Mouse (Mus musculus) hindbrain, embryonic 15.5 days (tissue): Measurements from ENCODE around the gene Abca2. TPM values are rescaled to one million over a fixed set of nuclear protein-coding genes. Genes with fewer than 3 reads are reported as not detected.

ENCODE experiments used
- ATAC-seq: fragments of 200-750 bp; cut with Nextera tagmentation; 2 replicates; pipeline ENCODE4 v1.8.0; 2017; ENCODE audit warnings: low read depth, moderate number of reproducible peaks, moderate TSS enrichment; ENCODE audit not compliant: low FRiP score
- H3K27ac ChIP-seq: fragments of 300-500 bp; sonication (generic); replicated peaks from 2 replicates; pipeline ENCODE4 v1.5.1; 2015; ENCODE audit warnings: mild to moderate bottlenecking, inconsistent platforms
- H3K27me3 ChIP-seq: fragments of 300-500 bp; sonication (generic); 2 replicates; pipeline ENCODE4 v1.6.1; 2015; ENCODE audit warnings: control low read depth, inconsistent platforms
- H3K36me3 ChIP-seq: fragments of 300-500 bp; sonication (generic); 2 replicates; pipeline ENCODE4 v1.6.1; 2015; ENCODE audit warnings: control low read depth, inconsistent platforms
- H3K4me1 ChIP-seq: fragments of 300-500 bp; sonication (generic); replicated peaks from 2 replicates; pipeline ENCODE4 v1.6.1; 2015; ENCODE audit warnings: control low read depth, inconsistent platforms
- H3K4me2 ChIP-seq: fragments of 300-500 bp; sonication (generic); 2 replicates; pipeline ENCODE4 v1.6.1; 2015; ENCODE audit warnings: moderate library complexity, mild to moderate bottlenecking, inconsistent platforms
- H3K4me3 ChIP-seq: fragments of 300-500 bp; sonication (generic); 2 replicates; pipeline ENCODE4 v1.5.1; 2015; ENCODE audit warnings: mild to moderate bottlenecking, inconsistent platforms
- H3K9ac ChIP-seq: fragments of 300-500 bp; sonication (generic); 2 replicates; pipeline ENCODE4 v1.6.1; 2015; ENCODE audit warnings: inconsistent platforms
- H3K9me3 ChIP-seq: fragments of 300-500 bp; sonication (generic); 2 replicates; pipeline ENCODE4 v1.6.1; 2016; ENCODE audit warnings: control low read depth, inconsistent platforms
- WGBS: fragments of 180-500 bp; shearing (Covaris S2); methylation state at CpG from one replicate; pipeline ENCODE4 v1.1.7; 2015; 5-methylcytosine and 5-hydroxymethylcytosine counted together
- polyA plus RNA-seq: library from polyadenylated mRNA; unstranded; fragments of >200 nt; fragmentation: Nextera tagmentation; extraction: Ambion mirVana; gene quantifications from 2 replicates; pipeline ENCODE4 v1.2.1, GENCODE M21; 2015

Gene Abca2
- polyA plus RNA-seq, 1 experiment from 2014 or later = 15.1 TPM

- peaks cover 37% of the 10 kb centered on the region for H3K4me1 ChIP-seq
- no peak for ATAC-seq
- H3K4me2 ChIP-seq = no peak overlapping the region
- H3K4me3 ChIP-seq = no peak overlapping the region
- no peaks in the 10 kb centered on the region for H3K36me3 ChIP-seq
- H3K27ac ChIP-seq = no peak overlapping the region
- H3K9ac ChIP-seq = no peak overlapping the region
- H3K9me3 ChIP-seq = no peaks in the 10 kb centered on the region
- 87% methylated on average over 5 of the region's 5 CpGs for WGBS
- H3K27me3 ChIP-seq = peaks cover 8% of the 10 kb centered on the region; the same call in 1 of the 2 replicates
Observed at GRCm38 (mm10) chr2:25427256-25427655, 1.2 kb upstream of the Abca2 start.

GRCm38 (mm10) chr2:25429435-25430180 lies 1.1 kb downstream of the Abca2 start:
- WGBS = 62% methylated on average over 5 of the region's 5 CpGs
- H3K27ac ChIP-seq = peak overlapping the region; percentile 91; the same call in 1 of the 2 replicates
- H3K9ac ChIP-seq = peak overlapping the region; percentile 88
- peak overlapping the region; percentile 77 for H3K4me2 ChIP-seq
- H3K4me1 ChIP-seq = peaks cover 38% of the 10 kb centered on the region
- 0 out of 2 replicates have a peak, but pooled peaks cover 2% of the 10 kb centered on the region for H3K27me3 ChIP-seq
- H3K9me3 ChIP-seq = no peaks in the 10 kb centered on the region
- H3K4me3 ChIP-seq = peak overlapping the region; percentile 72
- no peak for ATAC-seq
- peaks cover 4% of the 10 kb centered on the region; the same call in 1 of the 2 replicates for H3K36me3 ChIP-seq

- Histone ChIP-seq H3K27ac (no peak overlapping the region), H3K9ac (no peak overlapping the region), H3K36me3 (peaks cover 11% of the 10 kb centered on the region), H3K4me3 (peak overlapping the region; percentile 10; the same call in 1 of the 2 replicates), H3K4me2 (peak overlapping the region; percentile 77), H3K4me1 (peaks cover 38% of the 10 kb centered on the region), H3K9me3 (no peaks in the 10 kb centered on the region), H3K27me3 (no peaks in the 10 kb centered on the region)
- no peak for ATAC-seq
- WGBS = 41% methylated on average over 17 of the region's 17 CpGs
Observed at GRCm38 (mm10) chr2:25430395-25431233, 2.1 kb downstream of the Abca2 start.

GRCm38 (mm10) chr2:25431308-25431855 lies 2.9 kb downstream of the Abca2 start:
- Histone ChIP-seq H3K27me3 (no peaks in the 10 kb centered on the region), H3K9ac (no peak overlapping the region), H3K36me3 (peaks cover 18% of the 10 kb centered on the region), H3K9me3 (no peaks in the 10 kb centered on the region), H3K4me2 (peak overlapping the region; percentile 77), H3K4me3 (0 out of 2 replicates have a peak overlapping the region, but pooled peaks have one; percentile 10), H3K27ac (no peak overlapping the region), H3K4me1 (peaks cover 38% of the 10 kb centered on the region)
- ATAC-seq = no peak
- 35% methylated on average over 6 of the region's 6 CpGs for WGBS

GRCm38 (mm10) chr2:25432326-25433098 lies 4.0 kb downstream of the Abca2 start:
- Histone ChIP-seq H3K4me3 (no peak overlapping the region), H3K27ac (no peak overlapping the region), H3K9ac (no peak overlapping the region), H3K9me3 (no peaks in the 10 kb centered on the region), H3K4me2 (no peak overlapping the region), H3K36me3 (peaks cover 29% of the 10 kb centered on the region), H3K4me1 (peaks cover 38% of the 10 kb centered on the region), H3K27me3 (no peaks in the 10 kb centered on the region)
- ATAC-seq = no peak
- WGBS = 78% methylated on average over 11 of the region's 11 CpGs

DNA sequence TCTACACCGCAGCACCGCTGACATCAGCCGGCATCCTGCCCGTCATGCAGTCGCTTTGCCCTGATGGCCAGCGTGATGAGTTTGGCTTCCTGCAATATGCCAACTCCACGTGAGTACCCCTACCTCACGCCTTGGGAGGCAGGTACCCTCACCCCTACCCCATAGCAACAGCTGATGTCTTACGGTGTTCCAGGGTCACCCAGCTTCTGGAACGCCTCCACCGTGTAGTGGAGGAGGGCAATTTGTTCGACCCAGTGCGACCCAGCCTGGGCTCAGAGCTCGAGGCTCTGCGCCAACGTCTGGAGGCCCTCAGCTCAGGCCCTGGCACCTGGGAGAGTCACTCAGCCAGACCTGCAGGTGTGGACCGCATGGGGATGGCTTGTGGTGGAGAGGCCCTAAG lies 4.6 kb downstream of the Abca2 start:
- peaks cover 38% of the 10 kb centered on the region for H3K4me1 ChIP-seq
- peaks cover 35% of the 10 kb centered on the region for H3K36me3 ChIP-seq
- no peaks in the 10 kb centered on the region for H3K9me3 ChIP-seq
- 93% methylated on average over 17 of the region's 17 CpGs for WGBS
- H3K4me2 ChIP-seq = no peak overlapping the region
- no peak overlapping the region for H3K4me3 ChIP-seq
- H3K9ac ChIP-seq = no peak overlapping the region
- no peaks in the 10 kb centered on the region for H3K27me3 ChIP-seq
- no peak for ATAC-seq
- no peak overlapping the region for H3K27ac ChIP-seq

DNA sequence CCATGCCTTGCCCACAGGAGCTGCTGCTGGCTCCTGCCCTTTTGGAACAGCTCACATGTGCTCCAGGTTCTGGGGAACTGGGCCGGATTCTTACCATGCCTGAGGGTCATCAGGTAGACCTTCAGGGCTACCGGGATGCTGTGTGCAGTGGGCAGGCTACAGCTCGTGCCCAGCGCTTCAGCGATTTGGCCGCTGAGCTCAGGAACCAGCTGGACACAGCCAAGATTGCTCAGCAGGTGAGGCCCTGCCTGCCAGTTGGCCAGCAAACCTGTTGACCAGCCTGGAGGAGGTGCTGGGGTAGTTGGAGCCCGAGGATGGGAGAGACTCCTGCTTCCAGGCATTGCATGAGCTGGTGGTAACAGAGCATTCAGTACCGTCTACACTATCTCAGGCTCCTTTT lies 5.8 kb downstream of the Abca2 start:
- no peak overlapping the region for H3K9ac ChIP-seq
- ATAC-seq = no peak
- H3K4me3 ChIP-seq = no peak overlapping the region
- H3K4me2 ChIP-seq = no peak overlapping the region
- H3K9me3 ChIP-seq = no peaks in the 10 kb centered on the region
- H3K36me3 ChIP-seq = peaks cover 46% of the 10 kb centered on the region
- WGBS = 87% methylated on average over 8 of the region's 8 CpGs
- H3K27me3 ChIP-seq = no peaks in the 10 kb centered on the region
- peaks cover 31% of the 10 kb centered on the region for H3K4me1 ChIP-seq
- H3K27ac ChIP-seq = no peak overlapping the region

DNA sequence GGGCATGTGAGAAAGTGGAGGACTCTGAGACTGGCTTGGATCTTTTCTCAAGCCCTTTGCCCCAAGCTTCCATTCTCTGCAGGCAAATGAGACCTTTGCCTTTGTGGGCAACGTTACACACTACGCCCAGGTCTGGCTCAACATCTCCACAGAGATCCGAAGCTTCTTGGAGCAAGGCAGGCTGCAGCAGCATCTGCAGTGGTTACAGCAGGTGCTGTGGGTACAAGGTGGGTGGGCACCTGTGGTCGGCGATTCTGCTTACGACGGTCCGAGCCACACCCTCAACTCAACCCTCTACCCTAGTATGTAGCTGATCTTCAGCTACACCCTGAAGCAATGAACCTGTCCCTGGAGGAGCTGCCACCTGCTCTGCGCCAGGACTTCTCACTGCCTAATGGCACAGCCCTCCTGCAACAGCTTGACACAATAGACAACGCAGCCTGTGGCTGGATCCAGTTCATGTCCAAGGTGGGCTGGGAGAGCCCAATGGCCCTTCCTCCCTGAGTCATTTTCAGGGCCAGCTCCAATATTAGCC lies 7.8 kb downstream of the Abca2 start:
- Histone ChIP-seq H3K27ac (no peak overlapping the region), H3K9ac (no peak overlapping the region), H3K27me3 (no peaks in the 10 kb centered on the region), H3K4me1 (peaks cover 10% of the 10 kb centered on the region), H3K4me2 (no peak overlapping the region), H3K4me3 (no peak overlapping the region), H3K36me3 (peaks cover 64% of the 10 kb centered on the region), H3K9me3 (no peaks in the 10 kb centered on the region)
- 97% methylated on average over 10 of the region's 10 CpGs for WGBS
- no peak for ATAC-seq

- Histone ChIP-seq H3K4me2 (no peak overlapping the region), H3K9me3 (no peaks in the 10 kb centered on the region), H3K36me3 (peaks cover 94% of the 10 kb centered on the region), H3K4me1 (no peaks in the 10 kb centered on the region), H3K4me3 (no peak overlapping the region), H3K9ac (no peak overlapping the region), H3K27me3 (no peaks in the 10 kb centered on the region), H3K27ac (no peak overlapping the region)
- no peak for ATAC-seq
- WGBS = 85% methylated on average over 20 of the region's 20 CpGs
Observed at GRCm38 (mm10) chr2:25441067-25441466, 12.6 kb downstream of the Abca2 start.

DNA sequence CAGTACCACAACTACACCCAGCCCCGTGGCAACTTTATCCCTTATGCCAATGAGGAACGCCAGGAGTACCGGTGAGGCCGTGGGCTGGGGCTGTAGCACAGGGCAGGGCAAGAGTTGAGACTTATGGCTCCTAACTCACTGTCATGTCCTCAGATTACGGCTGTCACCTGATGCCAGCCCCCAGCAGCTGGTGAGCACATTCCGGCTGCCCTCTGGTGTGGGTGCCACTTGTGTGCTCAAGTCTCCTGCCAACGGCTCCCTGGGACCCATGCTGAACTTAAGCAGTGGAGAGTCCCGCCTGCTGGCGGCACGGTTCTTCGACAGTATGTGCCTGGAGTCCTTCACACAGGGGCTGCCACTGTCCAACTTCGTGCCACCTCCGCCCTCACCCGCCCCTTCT lies 14.2 kb downstream of the Abca2 start:
- no peak overlapping the region for H3K4me3 ChIP-seq
- H3K27ac ChIP-seq = no peak overlapping the region
- no peaks in the 10 kb centered on the region for H3K27me3 ChIP-seq
- no peaks in the 10 kb centered on the region for H3K4me1 ChIP-seq
- H3K9me3 ChIP-seq = no peaks in the 10 kb centered on the region
- H3K9ac ChIP-seq = no peak overlapping the region
- WGBS = 93% methylated on average over 14 of the region's 14 CpGs
- H3K4me2 ChIP-seq = no peak overlapping the region
- no peak for ATAC-seq
- H3K36me3 ChIP-seq = peaks cover 94% of the 10 kb centered on the region

- 91% methylated on average over 8 of the region's 8 CpGs for WGBS
- Histone ChIP-seq H3K4me2 (no peak overlapping the region), H3K9ac (no peak overlapping the region), H3K4me3 (no peak overlapping the region), H3K36me3 (peaks cover 34% of the 10 kb centered on the region), H3K27ac (no peak overlapping the region), H3K4me1 (no peaks in the 10 kb centered on the region), H3K9me3 (no peaks in the 10 kb centered on the region), H3K27me3 (no peaks in the 10 kb centered on the region)
- ATAC-seq = no peak
Observed at GRCm38 (mm10) chr2:25450853-25451647, 22.5 kb downstream of the Abca2 start.
